Comparison of ENCODE assay signal across 2 mouse cellular contexts in genomic region chr13:23684295-23684945, GRCm38 (mm10).
TF ChIP-seq lines count a peak whose summit lies in the region.

No protein-coding gene starts in this region.

TF ChIP-seq in CH12.LX, 34 proteins besides CTCF, POLR2A, EP300 and RAD21:
- peak; percentile 84 for TF ChIP-seq SIN3A (IDR thresholded peaks at IDR 0.05; ENCODE audit: low read length)
- TF ChIP-seq TCF12 (IDR thresholded peaks at IDR 0.05; ENCODE audit: low read depth, low read length) = peak; percentile 52; the same call in 1 of the 2 replicates
- TF ChIP-seq MAFK (IDR thresholded peaks at IDR 0.05; ENCODE audit: insufficient replicate concordance, low read length) = peak; percentile 16; the same call in 1 of the 2 replicates
- TF ChIP-seq CHD2 (IDR thresholded peaks at IDR 0.05; ENCODE audit: low read length) = peak; percentile 47
- peak; percentile 56 for TF ChIP-seq HCFC1 (IDR thresholded peaks at IDR 0.05; ENCODE audit: low read depth, low read length)
- peak; percentile 68 for TF ChIP-seq TBP (conservative IDR thresholded peaks at IDR 0.05; ENCODE audit: low read depth, low read length)
- TF ChIP-seq E2F4 (IDR thresholded peaks at IDR 0.05; ENCODE audit: insufficient replicate concordance, low read depth, low read length) = peak; percentile 59; the same call in 1 of the 2 replicates
- peak; percentile 70 for TF ChIP-seq MAX (IDR thresholded peaks at IDR 0.05; ENCODE audit: low read length)
- TF ChIP-seq MYC (IDR thresholded peaks at IDR 0.05; ENCODE audit: low read depth, low read length) = peak; percentile 69; the same call in 1 of the 2 replicates
- peak; percentile 82 for TF ChIP-seq MXI1 (IDR thresholded peaks at IDR 0.05; ENCODE audit: low read depth, low read length)
- peak; percentile 4; the same call in 1 of the 2 replicates for TF ChIP-seq JUN (IDR thresholded peaks at IDR 0.05; ENCODE audit: insufficient read depth, low read depth, low read length)
- TF ChIP-seq USF2 (conservative IDR thresholded peaks at IDR 0.05; ENCODE audit: low read depth, low read length) = peak; percentile 34
- peak; percentile 98 for TF ChIP-seq ZMIZ1 (IDR thresholded peaks at IDR 0.05; ENCODE audit: low read depth, low read length)
- TF ChIP-seq IRF4 (IDR thresholded peaks at IDR 0.05; ENCODE audit: low read depth, low read length) = peak; percentile 14; the same call in 1 of the 2 replicates
- peak; percentile 55; the same call in 1 of the 2 replicates for TF ChIP-seq NRF1 (IDR thresholded peaks at IDR 0.05; ENCODE audit: low read depth, low read length)
- TF ChIP-seq KAT2A (IDR thresholded peaks at IDR 0.05; ENCODE audit: insufficient replicate concordance, low read length) = 0 out of 2 replicates have a peak, but pooled peaks have one; percentile 59
- TF ChIP-seq POLR2AphosphoS2 (IDR thresholded peaks at IDR 0.05; ENCODE audit: low read depth, low read length) = peak; percentile 99
- peak; percentile 57 for TF ChIP-seq JUND (conservative IDR thresholded peaks at IDR 0.05; ENCODE audit: low read depth, low read length)
- TF ChIP-seq ZNF384 (IDR thresholded peaks at IDR 0.05; ENCODE audit: low read depth, low read length) = peak; percentile 99
- peak; percentile 40; the same call in 1 of the 2 replicates for TF ChIP-seq MEF2A (IDR thresholded peaks at IDR 0.05; ENCODE audit: borderline replicate concordance, low read depth, low read length)
- TF ChIP-seq BHLHE40 (IDR thresholded peaks at IDR 0.05; ENCODE audit: low read depth, low read length) = 0 out of 2 replicates have a peak, but pooled peaks have one; percentile 23
- TF ChIP-seq MAZ (IDR thresholded peaks at IDR 0.05; ENCODE audit: low read depth, low read length) = 0 out of 2 replicates have a peak, but pooled peaks have one; percentile 46
- peak; percentile 79 for TF ChIP-seq NELFE (IDR thresholded peaks at IDR 0.05; ENCODE audit: low read depth, low read length)
- peak; percentile 98 for TF ChIP-seq UBTF (IDR thresholded peaks at IDR 0.05; ENCODE audit: low read depth, low read length)

TF ChIP-seq in myocyte, 11 proteins besides CTCF, POLR2A, EP300 and RAD21:
- TF ChIP-seq POLR2AphosphoS2 (IDR thresholded peaks at IDR 0.05; ENCODE audit: insufficient read length, low read depth) = peak; percentile 91
